Mouse (Mus musculus): ENCODE results near the gene D430042O09Rik.

DNA sequence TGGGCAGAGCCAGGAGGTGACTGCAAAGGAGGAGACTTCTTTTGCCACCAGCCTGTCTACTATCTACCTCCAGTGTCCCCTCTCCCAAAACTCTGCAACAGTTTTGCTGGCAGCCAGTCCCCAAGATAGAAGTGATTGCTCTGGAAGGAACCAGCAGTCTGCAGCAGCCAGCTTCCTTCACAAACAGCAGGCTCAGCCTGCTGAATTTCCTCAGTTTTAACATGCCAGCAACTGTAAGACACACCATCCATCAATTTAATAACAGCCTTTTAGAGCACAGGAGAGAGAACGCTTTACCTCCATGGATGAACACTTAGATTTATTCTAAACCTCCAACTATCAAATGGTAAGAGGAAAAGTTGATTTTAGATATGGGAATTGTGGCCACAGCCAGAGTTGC lies 156.3 kb downstream of the D430042O09Rik start:
- TF ChIP-seq CTCF (IDR thresholded peaks at IDR 0.05; ENCODE audit: low read depth) (no peak), EP300 (IDR thresholded peaks at IDR 0.05; ENCODE audit: low read depth) (no peak)
